Mouse (Mus musculus) cerebellum, adult 2 months (tissue): ENCODE measurements at regions not wholly inside any gene's neighbourhood (a gene's known extent, or its start where the extent isn't known, plus 50 kb on each side); places are given as distances from the start of the nearest gene placed in this dataset.
A peak's percentile ranks its signal among the peaks of the same experiment; 100 is the strongest.

Experiments used
- DNase-seq, 2 experiments: peaks; one replicate each; pipeline ENCODE4 v3.0.0; 2021
- H3K27ac ChIP-seq: fragments of 200-500 bp; 2 replicates; pipeline ENCODE4 v1.5.1; 2012; ENCODE audit warnings: low read length, control low read depth, inconsistent platforms; ENCODE audit not compliant: insufficient read depth
- H3K27me3 ChIP-seq: fragments of 200-500 bp; 2 replicates; pipeline ENCODE4 v1.6.1; 2012; ENCODE audit warnings: inconsistent platforms, mild to moderate bottlenecking, low read length, moderate library complexity; ENCODE audit not compliant: control insufficient read depth, insufficient read depth
- H3K4me1 ChIP-seq: fragments of 200-500 bp; 2 replicates; pipeline ENCODE4 v1.6.1; 2011; ENCODE audit warnings: low read length; ENCODE audit not compliant: control insufficient read depth, insufficient read depth
- H3K4me3 ChIP-seq: fragments of 200-500 bp; replicated peaks from 2 replicates; pipeline ENCODE3; 2011; ENCODE audit warnings: mild to moderate bottlenecking, low read depth, low read length, control low read depth; ENCODE audit not compliant: insufficient read depth
- CTCF ChIP-seq: fragments of 200-500 bp; IDR thresholded peaks from 2 replicates; pipeline ENCODE4 v1.5.1; 2011; ENCODE audit warnings: low read depth, mild to moderate bottlenecking, control low read depth, low read length, moderate library complexity, borderline replicate concordance; ENCODE audit not compliant: insufficient read depth
- POLR2A ChIP-seq: fragments of 200-500 bp; IDR thresholded peaks from 2 replicates; pipeline ENCODE4 v1.6.1; 2011; ENCODE audit warnings: low read length, control low read depth, borderline replicate concordance; ENCODE audit not compliant: insufficient read depth
- WGBS: fragments of 180-500 bp; shearing (Covaris S2); methylation state at CpG from one replicate; pipeline ENCODE4 v1.1.7; 2018; 5-methylcytosine and 5-hydroxymethylcytosine counted together

DNA sequence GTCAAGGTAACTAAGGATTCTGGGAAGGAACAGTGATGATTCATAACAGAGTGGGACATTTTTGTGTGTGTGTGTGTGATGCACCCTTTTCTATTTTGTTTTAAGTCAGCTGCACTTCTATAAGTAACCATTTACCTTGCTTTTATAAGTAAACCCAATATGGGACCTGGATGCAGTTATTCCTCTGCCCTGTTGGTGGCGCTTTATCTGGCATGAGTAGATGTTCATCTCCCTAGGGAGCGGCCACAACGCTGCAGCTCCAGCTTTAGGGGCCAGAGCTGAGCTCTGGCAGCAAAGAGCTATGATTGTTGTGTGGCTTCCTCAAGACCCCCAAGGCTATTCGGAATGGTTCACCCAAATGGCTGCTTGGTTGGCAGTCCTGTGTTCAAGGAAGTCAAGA is 334.5 kb upstream of the Trpc7 start:
- 69% methylated on average over 4 of the region's 4 CpGs for WGBS
- Histone ChIP-seq H3K4me3 (no peak overlapping the region), H3K27me3 (no peaks in the 10 kb centered on the region; the same call in 1 of the 2 replicates), H3K4me1 (no peaks in the 10 kb centered on the region), H3K27ac (no peak overlapping the region)
- no peak for DNase-seq
- no peak for TF ChIP-seq CTCF
- TF ChIP-seq POLR2A: no peak

DNA sequence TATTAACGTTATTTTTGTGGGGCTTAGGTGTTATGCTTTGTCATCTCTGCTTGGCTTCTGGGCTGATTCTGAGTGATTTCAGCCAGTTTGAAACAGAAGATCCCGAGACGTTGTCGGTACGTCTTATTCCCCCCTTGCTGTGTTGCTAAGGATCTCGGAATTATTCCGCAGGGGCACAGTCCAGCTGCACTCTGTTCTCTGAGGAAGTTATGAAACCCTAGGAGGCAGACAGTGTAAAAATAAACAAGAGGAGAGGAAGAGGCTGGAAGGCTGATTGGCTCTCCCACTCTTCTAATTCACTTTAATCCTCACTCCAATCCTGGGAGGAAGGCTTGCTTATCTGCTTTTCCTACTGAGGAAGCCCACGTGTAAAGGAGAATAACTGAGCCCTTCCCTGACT is 325.3 kb upstream of the Trpc7 start:
- TF ChIP-seq CTCF (no peak), POLR2A (no peak)
- 32% methylated on average over 8 of the region's 8 CpGs for WGBS
- H3K4me1 ChIP-seq: no peaks in the 10 kb centered on the region
- no peaks in the 10 kb centered on the region for H3K27me3 ChIP-seq
- no peak for DNase-seq
- H3K4me3 ChIP-seq: no peak overlapping the region
- H3K27ac ChIP-seq: no peak overlapping the region

DNA sequence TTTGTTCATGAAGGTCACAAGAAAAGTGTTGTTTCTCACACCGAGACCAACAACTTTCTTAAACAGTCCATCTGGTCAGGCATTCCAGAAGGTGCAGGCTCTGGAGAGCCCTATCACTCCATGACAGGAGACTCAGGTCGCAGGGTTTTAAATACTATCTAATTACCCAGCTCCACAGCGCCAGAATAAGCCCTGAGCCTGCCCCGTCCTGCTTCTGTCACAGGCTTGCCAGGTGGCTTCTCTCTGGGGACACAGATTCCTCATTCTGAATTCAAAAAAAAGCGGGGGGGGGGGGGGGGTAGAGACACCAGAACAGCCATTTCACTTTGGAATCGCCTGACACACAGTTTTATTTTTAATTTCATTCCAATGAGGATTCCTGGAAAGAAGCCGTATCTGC is 320.4 kb upstream of the Trpc7 start:
- H3K27ac ChIP-seq: no peak overlapping the region
- no peak for DNase-seq
- H3K4me3 ChIP-seq: no peak overlapping the region
- no peaks in the 10 kb centered on the region for H3K27me3 ChIP-seq
- TF ChIP-seq POLR2A: no peak
- no peak for TF ChIP-seq CTCF
- 25% methylated on average over 7 of the region's 7 CpGs for WGBS
- H3K4me1 ChIP-seq: no peaks in the 10 kb centered on the region

DNA sequence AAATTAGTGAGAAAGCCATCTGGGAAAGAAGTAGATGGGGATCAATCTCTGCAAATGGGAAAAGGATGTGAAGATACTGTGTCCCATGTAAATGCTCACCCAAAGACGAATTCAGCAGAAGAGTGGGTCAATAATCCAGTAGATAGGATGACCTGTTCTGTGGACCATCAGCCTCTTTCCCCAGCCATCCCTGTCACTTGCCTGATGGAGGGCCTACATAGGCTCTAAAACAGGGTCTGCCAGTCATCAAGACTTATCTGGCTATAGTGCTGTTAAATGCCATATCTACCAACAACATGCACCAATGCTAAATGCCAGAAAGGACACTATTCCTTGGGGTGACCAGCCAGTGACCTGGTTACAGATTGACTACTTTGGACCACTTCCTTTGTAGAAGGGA is 316.5 kb upstream of the Trpc7 start:
- no peak overlapping the region for H3K27ac ChIP-seq
- H3K27me3 ChIP-seq: no peaks in the 10 kb centered on the region
- no peak for DNase-seq
- no peak overlapping the region for H3K4me3 ChIP-seq
- TF ChIP-seq POLR2A (no peak), CTCF (no peak)
- WGBS: 79% methylated on average over 1 of the region's 1 CpGs
- H3K4me1 ChIP-seq: no peaks in the 10 kb centered on the region

DNA sequence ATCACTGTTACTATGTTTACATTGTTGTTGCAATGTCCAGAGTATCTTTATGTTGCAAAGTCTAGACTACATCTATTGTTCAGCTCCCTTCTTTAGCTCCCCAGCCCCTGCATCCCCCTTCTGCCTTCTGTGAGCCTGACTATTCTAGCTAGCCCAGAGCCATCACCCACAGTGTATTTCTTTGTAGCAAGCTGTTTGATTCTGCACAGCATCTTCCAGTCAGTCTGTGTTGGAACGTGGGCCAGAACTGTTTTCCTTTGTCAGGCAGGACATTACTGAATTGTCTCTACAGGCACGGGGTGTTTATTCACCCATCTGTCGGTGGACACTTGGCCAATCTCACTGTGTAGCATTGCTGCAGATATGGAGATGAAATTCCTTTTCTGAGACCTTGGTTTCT is 295.4 kb upstream of the Trpc7 start:
- Histone ChIP-seq H3K27me3 (no peaks in the 10 kb centered on the region), H3K4me1 (no peaks in the 10 kb centered on the region), H3K4me3 (no peak overlapping the region), H3K27ac (no peak overlapping the region)
- WGBS: 11% methylated on average over 3 of the region's 3 CpGs
- peak in 1 of 2 experiments; percentile 9 for DNase-seq
- no peak for TF ChIP-seq CTCF
- no peak for TF ChIP-seq POLR2A

DNA sequence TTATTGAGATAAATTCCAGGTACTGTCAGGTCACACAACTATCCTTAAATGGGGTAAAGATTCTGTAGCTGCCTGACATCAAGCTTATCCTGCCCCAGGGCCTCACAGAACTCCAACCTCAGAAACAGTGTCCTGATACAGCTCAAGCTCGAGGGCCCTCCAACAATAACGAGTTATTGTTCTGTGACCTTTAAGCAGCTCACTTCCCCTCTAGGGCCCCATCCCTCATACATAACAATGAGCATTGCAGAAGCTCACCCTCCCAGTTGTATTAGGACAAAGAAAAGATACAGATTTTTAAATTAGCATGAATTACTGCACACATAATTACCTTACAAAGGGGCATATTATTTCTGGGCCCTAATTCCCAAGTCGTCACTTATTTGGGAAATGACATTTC is 293.5 kb upstream of the Trpc7 start:
- WGBS: 63% methylated on average over 3 of the region's 3 CpGs
- H3K4me1 ChIP-seq: no peaks in the 10 kb centered on the region
- TF ChIP-seq CTCF (no peak), POLR2A (no peak)

DNA sequence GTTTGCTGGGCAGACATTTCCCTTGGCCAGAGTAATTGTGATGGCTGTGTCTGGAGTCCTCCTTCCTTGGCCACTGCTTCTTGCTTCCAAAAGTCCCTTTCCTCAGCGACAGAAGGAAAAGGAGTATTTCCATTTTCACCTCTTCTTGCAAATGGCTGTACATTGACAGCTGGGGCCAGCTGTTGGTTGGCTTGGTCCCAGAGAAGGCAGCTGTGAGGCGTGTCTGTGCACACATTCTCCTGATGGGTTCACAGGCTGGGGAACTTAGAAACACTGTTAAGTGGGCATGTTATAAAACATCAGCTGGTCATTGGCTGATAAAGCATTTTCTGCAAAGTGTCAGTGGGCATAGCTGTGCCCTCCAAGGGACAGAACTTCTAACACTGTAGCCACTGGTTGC is 290.4 kb upstream of the Trpc7 start:
- DNase-seq: no peak
- no peak for TF ChIP-seq POLR2A
- no peak for TF ChIP-seq CTCF
- WGBS: 71% methylated on average over 2 of the region's 2 CpGs
- no peaks in the 10 kb centered on the region for H3K4me1 ChIP-seq
- no peaks in the 10 kb centered on the region for H3K27me3 ChIP-seq
- no peak overlapping the region for H3K27ac ChIP-seq
- no peak overlapping the region for H3K4me3 ChIP-seq

More for the DNA sequence above, 293.5 kb upstream of the Trpc7 start:
- no peaks in the 10 kb centered on the region for H3K27me3 ChIP-seq
- no peak for DNase-seq
- H3K4me3 ChIP-seq: no peak overlapping the region
- no peak overlapping the region for H3K27ac ChIP-seq

DNA sequence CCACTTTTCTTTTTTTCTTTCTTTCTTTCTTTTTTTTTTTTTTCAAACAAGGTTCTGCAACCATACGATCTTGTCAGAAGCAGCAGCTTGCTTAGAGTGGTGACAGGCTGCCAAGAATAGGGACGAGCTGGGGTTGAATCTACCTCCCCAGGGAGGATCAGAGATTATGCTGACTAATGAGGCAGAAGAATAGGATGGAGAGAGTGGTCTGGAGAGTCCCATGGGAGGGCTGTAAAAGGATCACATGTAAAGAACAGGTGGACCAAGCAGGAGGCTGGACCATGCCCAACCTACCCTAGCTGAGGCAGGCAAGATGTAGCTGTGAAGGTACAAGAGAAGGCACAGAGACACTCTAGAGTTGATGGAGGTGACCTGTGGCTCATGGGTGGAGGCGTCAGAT is 274.4 kb upstream of the Trpc7 start:
- no peak overlapping the region for H3K27ac ChIP-seq
- no peak for TF ChIP-seq POLR2A
- no peak for TF ChIP-seq CTCF
- DNase-seq: peak; percentile 31 to 61
- H3K4me3 ChIP-seq: no peak overlapping the region
- H3K27me3 ChIP-seq: no peaks in the 10 kb centered on the region; the same call in 1 of the 2 replicates
- WGBS: 15% methylated on average over 3 of the region's 3 CpGs
- peaks cover 3% of the 10 kb centered on the region; the same call in 1 of the 2 replicates for H3K4me1 ChIP-seq
